Mouse (Mus musculus) embryo, embryonic 11.5 days (tissue): ENCODE measurements at regions not wholly inside any gene's neighbourhood (a gene's known extent, or its start where the extent isn't known, plus 50 kb on each side); places are given as distances from the start of the nearest gene placed in this dataset.

Experiments used
- DNase-seq: peaks from one replicate; pipeline ENCODE4 v3.0.0-alpha.2; 2012; ENCODE audit warnings: low read depth, low spot score

DNA sequence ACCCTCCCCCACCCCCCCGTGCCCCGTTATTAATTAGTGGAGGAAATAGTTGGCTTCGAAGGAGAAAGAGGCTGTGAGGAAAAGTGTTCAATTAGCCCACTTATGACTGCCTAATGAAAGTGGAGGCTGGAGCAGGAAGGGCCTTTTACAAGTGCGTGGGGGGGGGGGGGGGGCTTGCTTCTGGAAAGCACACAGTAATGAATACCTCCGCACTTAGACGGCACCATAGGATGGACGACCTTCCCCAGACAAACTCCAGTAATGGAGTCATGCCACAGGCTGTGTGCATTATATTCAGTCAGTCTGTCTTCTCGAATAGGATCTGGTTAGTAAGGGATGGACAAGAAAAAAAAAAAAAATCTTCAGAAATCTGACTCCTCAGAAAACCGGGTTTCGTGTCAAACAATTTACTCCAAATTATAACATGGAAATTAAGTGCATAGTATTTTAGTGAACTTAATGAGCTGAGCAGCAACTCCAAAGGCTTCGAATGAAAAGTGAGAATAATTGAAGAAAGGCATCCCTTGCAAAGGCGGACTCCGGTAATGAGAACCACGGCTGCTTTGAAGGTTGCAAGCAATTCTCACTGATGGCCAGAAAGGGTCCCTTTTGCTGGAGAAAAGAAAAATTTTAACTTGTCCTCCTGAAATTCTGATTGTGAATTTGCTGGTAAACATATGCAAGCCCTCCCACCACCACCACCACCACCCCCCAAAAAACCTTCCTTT is 258.6 kb downstream of the Epha4 start:
- no peak for DNase-seq

DNA sequence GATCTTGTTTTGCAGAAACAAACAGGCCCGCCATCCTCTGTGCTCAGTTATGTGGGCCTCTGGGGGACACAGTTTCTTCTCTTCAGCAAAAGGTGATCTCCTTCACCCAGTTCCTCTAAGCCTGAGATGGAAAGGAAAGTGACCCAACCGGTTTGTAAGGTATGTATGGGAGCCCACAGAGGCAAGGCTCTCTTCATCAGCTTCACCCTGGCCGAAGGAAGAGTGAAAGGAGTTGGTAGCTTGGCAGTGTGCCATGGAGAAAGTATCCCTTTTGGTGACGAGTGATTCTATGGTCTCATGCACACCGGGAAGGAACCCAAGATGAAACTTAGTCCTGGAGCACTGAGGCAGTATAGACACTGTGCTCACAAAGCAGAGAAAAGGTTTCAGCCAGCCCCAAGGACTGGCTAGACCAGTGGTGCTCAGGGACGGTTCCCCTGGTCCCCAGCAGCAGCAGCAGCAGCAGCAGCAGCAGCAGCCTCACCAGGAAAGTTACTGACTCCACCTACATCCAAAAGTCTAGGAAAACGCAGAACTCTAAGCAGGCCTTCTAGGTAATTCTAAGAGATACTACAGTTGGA is 256.1 kb downstream of the Epha4 start:
- no peak for DNase-seq

DNA sequence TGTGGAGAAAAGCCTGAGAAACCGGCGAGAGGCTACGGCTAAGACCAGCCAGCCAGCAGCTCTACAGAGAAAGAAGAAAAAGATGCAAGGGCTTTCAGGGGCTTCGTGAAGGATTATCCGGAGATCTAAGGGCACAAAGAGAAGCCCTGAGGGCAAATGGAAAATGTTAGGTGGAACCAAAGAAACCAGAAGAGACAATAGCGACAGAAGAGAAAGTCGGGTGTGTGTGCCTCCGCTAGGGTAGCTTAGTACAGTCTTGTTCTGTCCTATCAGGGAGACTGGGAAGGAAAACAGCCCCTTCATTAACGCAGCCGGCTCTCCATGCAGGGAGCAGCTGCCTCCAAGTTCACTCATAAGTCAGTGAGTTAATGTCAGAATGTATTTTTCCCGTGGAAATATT is 255.1 kb downstream of the Epha4 start:
- DNase-seq, result no peak

DNA sequence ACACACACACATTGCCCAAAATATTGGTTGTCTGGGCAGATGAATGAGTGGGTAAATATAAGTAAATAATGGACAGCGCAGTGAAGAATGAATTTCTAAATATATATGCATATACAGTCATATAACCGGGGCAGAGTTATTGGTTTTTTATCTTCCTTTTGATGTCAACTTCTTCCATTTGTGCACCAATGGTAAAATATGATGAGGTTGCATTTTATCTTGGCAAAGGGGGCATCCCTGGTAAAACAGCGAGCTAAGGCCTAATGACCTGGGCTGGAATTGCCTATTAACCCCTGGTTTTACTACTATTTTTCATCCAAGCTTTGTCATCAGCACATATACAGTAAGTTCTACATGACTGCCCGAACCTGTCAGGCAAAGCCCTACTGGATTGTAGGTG is 253.2 kb downstream of the Epha4 start:
- DNase-seq, result no peak

DNA sequence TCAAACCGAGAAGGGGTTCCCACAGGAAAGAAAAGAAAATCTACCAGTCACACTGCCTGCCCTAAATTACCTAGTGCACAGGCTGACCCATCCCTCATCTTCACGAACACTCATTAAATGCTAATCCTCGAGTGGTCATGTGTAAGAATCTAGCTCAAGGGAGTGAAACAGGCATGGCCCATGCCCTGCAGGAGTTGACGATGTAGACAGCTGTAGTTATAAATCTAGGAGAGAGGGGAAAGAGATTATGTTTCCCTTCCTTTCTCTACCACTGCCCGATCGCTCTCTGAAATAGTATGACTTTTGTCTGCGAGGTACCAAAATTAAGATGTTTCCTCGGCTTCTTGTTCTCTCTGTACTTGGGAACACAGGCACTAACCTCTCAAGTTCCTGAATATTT is 249.2 kb downstream of the Epha4 start:
- no peak for DNase-seq

DNA sequence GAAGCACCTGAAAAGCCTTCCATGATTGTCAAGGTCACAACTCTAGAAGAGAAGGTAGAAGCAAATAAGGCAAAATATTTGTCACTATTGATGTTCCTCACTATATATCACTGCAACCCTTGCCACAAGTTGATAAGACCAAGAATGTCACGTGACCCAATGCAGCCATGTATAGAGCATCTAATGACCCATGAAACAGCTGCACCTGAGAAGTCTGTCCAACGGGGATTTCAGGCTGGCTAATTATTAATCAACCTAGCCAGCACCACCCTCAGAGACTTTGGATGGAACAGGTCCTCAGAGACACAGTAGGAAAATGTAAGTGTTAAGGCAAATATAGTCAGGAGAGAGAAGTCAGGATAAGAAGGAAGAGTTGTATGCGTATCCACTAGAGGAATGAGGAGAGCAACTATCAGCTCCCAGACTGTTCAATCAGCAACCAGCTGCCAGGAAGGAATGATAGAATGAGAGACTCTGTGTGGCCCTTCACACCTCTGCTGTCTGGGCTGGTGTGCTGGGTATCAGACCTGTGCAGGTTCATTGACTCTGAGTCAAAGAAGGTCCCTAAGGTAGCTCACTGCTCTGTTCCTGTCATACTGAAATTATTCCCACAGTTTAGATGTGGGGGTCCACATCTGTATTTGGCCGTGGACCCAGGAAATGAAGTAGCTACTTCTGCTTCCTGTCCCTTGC is 247.4 kb downstream of the Epha4 start:
- DNase-seq, result no peak

DNA sequence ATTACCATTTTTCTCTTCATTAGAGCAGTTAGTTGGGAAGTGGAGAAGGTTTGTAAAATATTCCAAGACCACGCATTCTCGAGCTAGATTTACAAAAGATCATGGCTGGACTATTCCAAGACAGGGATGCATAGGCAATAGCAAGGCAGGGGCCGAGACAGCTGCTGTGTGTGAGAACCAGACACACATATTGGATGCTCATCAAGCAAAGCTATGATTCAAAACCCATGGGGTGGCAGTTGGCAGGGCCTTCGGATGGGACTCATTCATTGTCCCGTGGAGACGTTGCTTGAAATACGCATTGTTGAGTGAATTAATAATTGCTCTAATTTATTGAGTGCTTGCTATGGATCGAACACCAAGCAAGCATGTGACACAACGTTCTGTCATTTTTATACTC is 239.6 kb downstream of the Epha4 start:
- no peak for DNase-seq

DNA sequence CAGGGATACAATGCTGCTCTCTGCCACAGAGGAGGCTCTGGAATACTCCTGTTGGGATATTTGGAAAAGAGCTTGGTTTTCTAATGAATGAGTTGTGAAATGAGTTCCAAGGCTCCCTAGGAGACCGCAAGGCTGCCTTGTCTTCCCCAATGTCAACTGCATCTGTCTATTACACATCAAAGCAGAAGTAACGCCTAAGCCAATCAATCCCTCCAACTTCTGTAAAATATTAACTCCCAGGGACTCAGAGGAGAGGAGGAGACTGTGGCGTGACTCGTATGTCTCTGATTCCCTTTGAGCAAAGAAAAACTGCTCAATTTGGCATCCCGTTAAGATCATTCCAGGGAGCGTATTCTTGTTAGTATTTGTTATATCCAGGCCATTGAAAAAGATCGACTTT is 235.3 kb downstream of the Epha4 start:
- no peak for DNase-seq

DNA sequence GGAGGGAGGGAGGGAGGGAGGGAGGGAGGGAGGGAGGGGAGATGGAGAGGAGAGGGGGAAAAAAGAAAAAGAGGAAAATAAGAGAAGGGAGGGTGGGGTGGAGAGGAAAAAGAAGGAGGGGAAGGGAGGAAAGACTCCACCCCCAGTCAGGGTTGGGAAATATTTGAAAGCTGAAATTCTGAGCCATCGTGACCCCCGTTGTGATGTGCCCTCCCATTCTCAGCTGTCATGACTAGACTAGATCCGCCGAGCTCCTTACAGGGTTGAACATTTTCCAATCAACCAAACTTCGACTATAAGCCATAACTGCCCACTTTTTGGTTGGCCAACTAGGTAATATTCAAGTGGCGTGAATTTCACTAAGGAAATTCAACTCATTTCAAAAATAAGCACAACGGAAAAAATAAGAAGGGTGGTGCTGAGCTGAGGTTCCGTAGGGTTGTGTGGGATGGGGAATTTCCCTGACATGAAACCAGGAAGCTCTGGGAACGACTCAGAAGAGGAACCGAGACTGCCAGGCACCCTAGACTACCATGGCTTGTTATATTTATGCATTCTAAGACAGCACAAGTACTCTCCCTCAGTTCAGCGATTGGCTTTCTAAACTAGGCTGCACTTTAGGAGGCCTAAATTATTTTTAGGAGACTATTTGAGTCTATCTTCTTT is 234.4 kb downstream of the Epha4 start:
- DNase-seq, result no peak

DNA sequence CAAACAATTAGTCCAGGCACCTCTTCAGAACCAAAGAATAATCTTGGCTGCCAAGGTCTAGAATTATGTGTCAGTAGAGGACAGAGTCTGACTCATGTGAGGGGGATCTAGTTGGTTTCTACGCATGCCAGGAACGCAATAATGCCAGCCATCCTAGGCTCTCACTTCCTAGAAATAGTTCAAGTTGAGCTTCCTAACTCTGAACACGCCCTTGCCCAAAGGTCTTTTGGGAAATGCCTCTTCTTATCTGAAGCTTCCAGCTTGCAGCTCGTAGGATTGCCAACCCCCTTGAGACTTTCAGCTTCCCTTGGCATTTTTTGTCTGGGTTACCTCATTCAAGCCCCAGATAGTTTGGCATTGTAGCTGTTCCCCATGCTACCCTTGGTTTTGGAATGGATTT is 233.1 kb downstream of the Epha4 start:
- no peak for DNase-seq

DNA sequence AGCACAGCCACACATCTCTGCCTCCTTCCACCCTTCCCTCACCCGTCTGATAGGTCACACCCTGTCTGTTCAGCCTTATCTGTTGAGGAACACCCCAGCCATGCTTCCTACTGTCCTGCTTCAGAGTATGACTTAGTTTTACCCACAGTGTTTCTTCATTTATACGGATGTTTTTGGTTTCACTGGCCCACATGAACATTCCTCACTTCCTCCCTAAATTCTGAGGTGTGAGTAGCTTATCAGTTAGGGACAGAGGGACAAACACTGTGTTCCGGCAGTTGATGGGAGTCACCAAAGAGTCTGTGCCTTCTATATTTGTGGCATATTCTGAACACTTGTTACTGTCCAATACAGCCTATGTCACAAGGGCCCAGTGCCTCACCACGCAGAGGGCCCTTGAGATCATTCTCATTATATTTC is 216.2 kb downstream of the Epha4 start:
- DNase-seq, result no peak

DNA sequence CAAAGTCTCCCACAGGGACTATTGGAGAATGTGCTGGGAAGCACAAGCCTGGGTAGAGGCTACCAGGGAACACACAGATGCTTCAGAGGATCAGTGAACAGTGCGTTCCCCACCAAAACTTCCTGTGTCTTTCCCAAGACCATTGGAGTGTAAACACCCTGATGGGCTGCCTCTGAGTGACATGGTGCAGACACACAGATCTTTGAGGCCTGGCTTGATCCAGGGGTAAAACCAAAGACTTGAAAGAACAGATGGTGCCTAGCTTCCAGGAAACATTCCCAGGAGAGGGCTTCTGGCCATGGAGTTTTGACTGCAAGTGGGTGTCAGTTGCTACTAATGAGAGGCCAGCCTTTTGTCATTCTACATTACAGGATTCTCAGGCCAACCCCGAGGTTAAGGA is 214.1 kb downstream of the Epha4 start:
- no peak for DNase-seq

DNA sequence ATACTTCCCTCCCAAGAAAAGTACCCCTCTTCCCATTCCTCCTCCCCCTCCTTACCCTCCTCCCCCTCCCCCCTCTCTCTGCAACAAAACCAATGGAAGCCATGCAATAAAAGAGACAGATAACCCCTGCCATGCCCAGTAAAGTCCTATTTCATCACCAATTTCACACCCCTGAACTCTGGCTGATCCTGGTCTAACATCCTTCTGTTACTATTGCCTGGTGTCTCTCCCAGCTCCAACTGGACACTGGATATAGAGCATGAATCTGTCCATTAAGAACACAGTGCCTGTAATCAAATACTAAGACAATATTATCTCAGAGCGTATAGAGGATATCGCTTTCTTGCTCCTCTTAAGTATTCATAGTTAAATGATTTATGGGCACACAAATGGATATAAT is 210.1 kb downstream of the Epha4 start:
- DNase-seq, result no peak

DNA sequence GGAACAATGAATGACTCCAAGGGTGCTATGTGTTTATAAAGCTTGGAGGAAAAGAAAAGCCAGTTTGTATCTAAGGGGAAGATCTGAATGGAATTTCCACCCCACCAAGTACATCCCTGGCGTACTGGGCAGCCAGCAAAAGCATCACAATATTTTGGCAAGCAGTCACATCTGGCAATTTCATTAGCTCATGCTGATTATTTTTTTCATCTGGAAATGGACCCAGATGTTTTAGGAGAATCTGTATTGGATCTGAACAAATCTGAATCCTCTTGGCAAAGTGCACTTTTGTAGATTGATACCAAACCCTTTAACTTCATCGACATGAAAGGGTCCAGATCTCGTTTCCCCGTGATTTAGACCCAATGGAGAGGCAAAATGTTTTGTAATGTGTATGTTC is 207.1 kb downstream of the Epha4 start:
- no peak for DNase-seq

DNA sequence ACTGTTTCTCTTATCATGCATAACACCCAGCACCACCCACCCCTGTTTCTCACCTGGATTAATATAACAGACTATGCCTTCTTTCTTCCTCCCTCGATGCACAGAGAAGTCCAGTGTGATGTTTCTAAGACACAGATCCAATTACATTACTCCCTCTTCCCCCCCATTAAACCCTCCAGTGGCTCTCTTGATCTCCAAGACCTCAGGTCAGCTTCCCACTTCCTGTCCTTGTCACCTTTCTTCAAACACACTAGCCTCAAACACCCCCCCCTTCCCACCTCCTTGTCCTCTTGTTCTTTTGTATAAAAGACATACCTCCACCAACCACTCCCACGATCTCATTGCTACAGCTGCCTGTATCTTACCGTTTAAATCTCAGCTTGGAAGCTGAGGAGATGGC is 201.8 kb downstream of the Epha4 start:
- no peak for DNase-seq

DNA sequence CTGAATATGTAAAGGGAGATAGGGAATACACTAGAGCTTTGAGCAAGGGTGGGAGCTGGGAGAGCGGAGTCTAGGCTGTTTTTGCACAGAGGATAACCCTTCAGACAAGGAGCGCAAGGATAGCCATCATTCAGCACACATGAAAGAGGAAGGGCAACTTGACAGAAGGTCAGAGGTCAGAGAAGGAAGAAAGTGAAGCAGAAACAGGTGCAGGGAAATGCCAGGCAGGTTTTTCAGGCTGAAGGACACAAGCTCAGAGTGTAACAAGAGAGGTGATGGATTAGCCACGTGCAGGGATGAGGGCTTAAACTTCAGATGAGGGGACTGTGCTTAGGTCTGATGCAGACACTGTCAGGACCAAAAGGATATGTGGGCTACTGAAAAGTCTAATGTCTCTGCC is 199.5 kb downstream of the Epha4 start:
- DNase-seq, result no peak

DNA sequence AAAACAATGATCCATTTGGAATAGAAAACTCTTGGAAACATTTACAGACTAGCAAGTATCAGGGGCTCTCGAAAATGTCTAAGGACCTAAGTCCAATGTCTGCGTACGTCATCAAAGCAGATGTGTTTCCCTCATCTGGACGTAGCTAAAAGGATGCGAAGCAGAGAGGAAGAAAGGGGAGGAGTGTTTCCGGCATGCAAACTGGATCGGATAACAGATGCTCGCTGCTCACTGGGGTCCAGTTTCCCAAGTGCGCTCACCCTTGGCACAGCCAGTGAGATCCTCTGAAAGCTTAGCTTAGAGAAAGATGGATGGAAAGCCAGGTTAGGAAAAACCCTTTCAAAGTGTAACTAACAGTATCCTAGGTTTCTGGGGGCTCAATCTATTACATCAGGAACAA is 198.7 kb downstream of the Epha4 start:
- no peak for DNase-seq
